Mouse (Mus musculus) heart, embryonic 16.5 days (tissue): ENCODE measurements at regions not wholly inside any gene's neighbourhood (a gene's known extent, or its start where the extent isn't known, plus 50 kb on each side); places are given as distances from the start of the nearest gene placed in this dataset.

Experiments used
- ATAC-seq: fragments of 200-750 bp; cut with Nextera tagmentation; replicated peaks from 2 replicates; pipeline ENCODE4 v1.8.0; 2017; ENCODE audit warnings: moderate number of reproducible peaks; ENCODE audit not compliant: insufficient read depth, low FRiP score; ENCODE audit errors: extremely low read depth
- H3K27ac ChIP-seq: fragments of 300-500 bp; sonication (generic); 2 replicates; pipeline ENCODE4 v1.5.1; 2014; ENCODE audit warnings: mild to moderate bottlenecking, low read length, control low read depth, moderate library complexity
- H3K27me3 ChIP-seq: fragments of 300-500 bp; sonication (generic); 2 replicates; pipeline ENCODE4 v1.6.1; 2014; ENCODE audit warnings: low read length, mixed read lengths; ENCODE audit not compliant: control insufficient read depth, insufficient read depth
- H3K36me3 ChIP-seq: fragments of 300-500 bp; sonication (generic); 2 replicates; pipeline ENCODE4 v1.6.1; 2014; ENCODE audit not compliant: control insufficient read depth, insufficient read depth
- H3K4me1 ChIP-seq: fragments of 300-500 bp; sonication (generic); 2 replicates; pipeline ENCODE4 v1.6.1; 2014; ENCODE audit warnings: low read length, mixed read lengths; ENCODE audit not compliant: control insufficient read depth, insufficient read depth
- H3K4me2 ChIP-seq: fragments of 300-500 bp; sonication (generic); 2 replicates; pipeline ENCODE4 v1.6.1; 2014; ENCODE audit warnings: low read depth, mild to moderate bottlenecking, control low read depth, low read length
- H3K4me3 ChIP-seq: fragments of 300-500 bp; sonication (generic); 2 replicates; pipeline ENCODE4 v1.5.1; 2014; ENCODE audit warnings: mild to moderate bottlenecking, control low read depth, low read length
- H3K9ac ChIP-seq: fragments of 300-500 bp; sonication (generic); 2 replicates; pipeline ENCODE4 v1.6.1; 2014; ENCODE audit warnings: low read length, control low read depth
- H3K9me3 ChIP-seq: fragments of 300-500 bp; sonication (generic); replicated peaks from 2 replicates; pipeline ENCODE4 v1.6.1; 2016; ENCODE audit warnings: low read length; ENCODE audit not compliant: control insufficient read depth
- WGBS: fragments of 180-500 bp; shearing (Covaris S2); extraction: QIAGEN DNeasy Blood & Tissue Kit; methylation state at CpG from one replicate; pipeline ENCODE4 v1.1.7; 2014; 5-methylcytosine and 5-hydroxymethylcytosine counted together

DNA sequence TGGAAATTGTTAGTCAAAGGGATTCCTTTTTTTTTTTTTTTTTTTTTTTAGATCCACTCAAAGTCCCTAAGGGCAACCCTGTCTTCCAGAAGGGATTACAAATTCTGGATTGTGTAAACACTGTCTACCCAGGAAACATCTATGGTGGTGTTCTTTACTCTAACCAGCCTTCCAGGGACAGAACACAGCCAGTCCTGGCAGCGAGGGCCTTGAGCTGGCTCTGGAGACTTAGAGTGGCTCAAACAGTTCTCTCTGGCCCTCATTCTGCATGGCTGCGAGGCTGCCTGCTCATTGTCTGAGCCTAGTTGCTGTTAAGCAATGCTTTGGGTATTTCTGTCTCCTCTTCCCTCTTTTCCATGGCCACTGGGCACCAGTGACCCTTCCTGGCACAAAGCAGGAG is 112.2 kb upstream of the Pitx1 start:
- no peak for ATAC-seq
- 61% methylated on average over 2 of the region's 2 CpGs for WGBS
- Histone ChIP-seq H3K4me1 (no peaks in the 10 kb centered on the region), H3K27me3 (no peaks in the 10 kb centered on the region), H3K9ac (no peak overlapping the region), H3K27ac (no peak overlapping the region), H3K4me3 (no peak overlapping the region), H3K36me3 (no peaks in the 10 kb centered on the region), H3K4me2 (no peak overlapping the region), H3K9me3 (no peaks in the 10 kb centered on the region)

GRCm38 (mm10) chr13:55937417-55937816 is 101.4 kb upstream of the Pitx1 start:
- Histone ChIP-seq H3K4me2 (no peak overlapping the region), H3K27me3 (no peaks in the 10 kb centered on the region), H3K27ac (no peak overlapping the region), H3K4me3 (no peak overlapping the region), H3K36me3 (no peaks in the 10 kb centered on the region), H3K9ac (no peak overlapping the region), H3K9me3 (peaks cover 7% of the 10 kb centered on the region), H3K4me1 (no peaks in the 10 kb centered on the region)
- 80% methylated on average over 9 of the region's 9 CpGs for WGBS
- ATAC-seq = no peak

- no peaks in the 10 kb centered on the region for H3K4me1 ChIP-seq
- no peaks in the 10 kb centered on the region for H3K27me3 ChIP-seq
- no peak overlapping the region for H3K4me3 ChIP-seq
- H3K27ac ChIP-seq = no peak overlapping the region
- ATAC-seq = no peak
- 78% methylated on average over 9 of the region's 9 CpGs for WGBS
- peaks cover 7% of the 10 kb centered on the region for H3K9me3 ChIP-seq
- no peak overlapping the region for H3K4me2 ChIP-seq
- H3K36me3 ChIP-seq = no peaks in the 10 kb centered on the region
- no peak overlapping the region for H3K9ac ChIP-seq
These were observed 101.0 kb upstream of the Pitx1 start for GRCm38 (mm10) chr13:55937000-55937399.

- 75% methylated on average over 11 of the region's 11 CpGs for WGBS
- Histone ChIP-seq H3K36me3 (no peaks in the 10 kb centered on the region), H3K4me3 (no peak overlapping the region), H3K9ac (no peak overlapping the region), H3K4me1 (no peaks in the 10 kb centered on the region), H3K9me3 (peaks cover 3% of the 10 kb centered on the region; the same call in 1 of the 2 replicates), H3K4me2 (no peak overlapping the region), H3K27ac (no peak overlapping the region), H3K27me3 (no peaks in the 10 kb centered on the region)
- ATAC-seq = no peak
These were observed 94.6 kb upstream of the Pitx1 start for GRCm38 (mm10) chr13:55930637-55931036.

- H3K4me1 ChIP-seq = no peaks in the 10 kb centered on the region
- ATAC-seq = no peak
- 72% methylated on average over 6 of the region's 6 CpGs for WGBS
- peaks cover under 1% of the 10 kb centered on the region; the same call in 1 of the 2 replicates for H3K27me3 ChIP-seq
- H3K4me2 ChIP-seq = no peak overlapping the region
- H3K9ac ChIP-seq = no peak overlapping the region
- peaks cover 3% of the 10 kb centered on the region; the same call in 1 of the 2 replicates for H3K9me3 ChIP-seq
- H3K36me3 ChIP-seq = no peaks in the 10 kb centered on the region
- H3K27ac ChIP-seq = no peak overlapping the region
- no peak overlapping the region for H3K4me3 ChIP-seq
These were observed 93.8 kb upstream of the Pitx1 start for GRCm38 (mm10) chr13:55929814-55930213.

- no peak overlapping the region for H3K9ac ChIP-seq
- H3K4me1 ChIP-seq = no peaks in the 10 kb centered on the region
- H3K36me3 ChIP-seq = no peaks in the 10 kb centered on the region
- no peak overlapping the region for H3K4me3 ChIP-seq
- no peaks in the 10 kb centered on the region for H3K9me3 ChIP-seq
- no peak for ATAC-seq
- no peak overlapping the region for H3K4me2 ChIP-seq
- WGBS = 16% methylated on average over 7 of the region's 7 CpGs
- H3K27me3 ChIP-seq = peaks cover 7% of the 10 kb centered on the region; the same call in 1 of the 2 replicates
- no peak overlapping the region for H3K27ac ChIP-seq
These were observed 87.6 kb upstream of the Pitx1 start for GRCm38 (mm10) chr13:55923505-55924136.

DNA sequence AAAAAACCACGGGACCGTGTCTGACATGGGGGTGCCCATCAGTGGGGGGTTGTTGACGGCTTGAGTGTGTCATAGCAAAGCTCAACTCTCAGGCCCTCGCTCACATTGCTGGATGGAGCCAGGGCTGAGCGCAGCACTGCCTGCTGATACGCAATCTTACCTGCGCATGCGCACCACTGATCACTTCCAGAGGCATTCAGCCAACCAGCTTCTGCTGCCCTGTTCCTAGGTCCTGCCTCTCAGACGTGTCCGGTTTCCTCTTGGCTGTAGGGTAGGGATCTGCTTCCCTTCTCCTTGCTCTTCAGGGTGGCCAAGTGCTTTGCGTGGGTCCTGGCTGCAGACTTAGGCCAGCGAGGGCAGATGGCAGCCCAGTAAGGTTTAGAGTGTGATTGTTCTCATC is 81.3 kb upstream of the Pitx1 start:
- ATAC-seq = no peak
- Histone ChIP-seq H3K4me1 (peaks cover 4% of the 10 kb centered on the region; the same call in 1 of the 2 replicates), H3K9me3 (no peaks in the 10 kb centered on the region), H3K4me2 (no peak overlapping the region), H3K36me3 (no peaks in the 10 kb centered on the region), H3K27ac (no peak overlapping the region), H3K9ac (no peak overlapping the region), H3K4me3 (no peak overlapping the region), H3K27me3 (peaks cover 2% of the 10 kb centered on the region; the same call in 1 of the 2 replicates)
- WGBS = 95% methylated on average over 12 of the region's 12 CpGs

DNA sequence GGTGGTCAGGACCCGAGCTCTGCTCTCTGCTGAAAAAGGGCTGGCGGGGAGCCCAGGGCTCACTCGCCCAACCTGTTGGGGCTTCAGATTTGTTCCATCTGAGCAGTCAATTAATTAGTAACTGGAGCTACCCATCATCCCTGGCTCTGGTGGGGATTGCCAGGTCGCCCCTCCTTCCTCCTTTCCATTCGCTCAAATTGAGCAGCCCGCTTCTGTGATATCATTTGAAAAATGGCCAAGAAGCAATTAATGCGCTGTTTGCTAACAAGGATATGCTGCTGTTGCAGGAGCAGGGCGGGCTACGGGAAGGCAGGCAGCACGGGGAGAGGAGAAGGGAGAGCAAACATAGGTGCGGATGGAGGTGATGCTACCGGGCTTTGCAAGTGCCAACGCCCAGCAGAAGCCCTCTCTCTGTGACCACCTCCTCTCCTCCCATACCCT is 76.3 kb upstream of the Pitx1 start:
- Histone ChIP-seq H3K4me3 (no peak overlapping the region), H3K27ac (no peak overlapping the region), H3K9me3 (0 out of 2 replicates have a peak, but pooled peaks cover 3% of the 10 kb centered on the region), H3K36me3 (no peaks in the 10 kb centered on the region), H3K4me2 (no peak overlapping the region), H3K9ac (no peak overlapping the region), H3K4me1 (peaks cover 4% of the 10 kb centered on the region; the same call in 1 of the 2 replicates), H3K27me3 (no peaks in the 10 kb centered on the region)
- WGBS = 53% methylated on average over 13 of the region's 13 CpGs
- no peak for ATAC-seq

DNA sequence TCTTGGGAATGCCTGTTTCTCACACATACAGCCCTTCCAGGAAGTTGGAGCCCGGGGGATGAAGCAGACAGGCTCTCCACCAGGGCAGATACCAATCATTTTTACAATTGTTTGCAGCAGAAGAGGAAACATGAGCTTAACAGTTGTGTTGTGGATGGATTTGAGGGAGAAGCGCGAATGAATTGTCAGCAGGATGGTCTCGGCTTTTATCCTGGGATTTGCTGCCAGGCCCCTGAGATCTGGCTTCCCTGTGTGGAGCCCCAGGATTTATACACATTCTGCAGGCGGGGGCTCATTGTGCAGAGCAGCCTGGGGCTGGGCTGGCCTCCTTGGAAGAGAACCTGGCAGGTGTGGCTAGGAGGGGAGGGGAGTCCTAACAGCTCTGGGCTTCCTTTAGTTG is 73.9 kb upstream of the Pitx1 start:
- no peak overlapping the region for H3K9ac ChIP-seq
- H3K36me3 ChIP-seq = no peaks in the 10 kb centered on the region
- no peak overlapping the region for H3K4me3 ChIP-seq
- no peaks in the 10 kb centered on the region for H3K4me1 ChIP-seq
- WGBS = 9% methylated on average over 5 of the region's 5 CpGs
- ATAC-seq = no peak
- H3K9me3 ChIP-seq = 0 out of 2 replicates have a peak, but pooled peaks cover 3% of the 10 kb centered on the region
- no peaks in the 10 kb centered on the region for H3K27me3 ChIP-seq
- no peak overlapping the region for H3K27ac ChIP-seq
- no peak overlapping the region for H3K4me2 ChIP-seq
